Mouse (Mus musculus) lung, postnatal 0 days (tissue): ENCODE results near the gene Pex3.

ENCODE experiments used
- CTCF ChIP-seq: IDR thresholded peaks from 2 replicates; pipeline ENCODE4 v1.5.1; 2016; ENCODE audit warnings: antibody characterized with exemption, mild to moderate bottlenecking
- EP300 ChIP-seq: IDR thresholded peaks from 2 replicates; pipeline ENCODE4 v1.6.1; 2016; ENCODE audit warnings: antibody characterized with exemption, mild to moderate bottlenecking, control low read depth

DNA sequence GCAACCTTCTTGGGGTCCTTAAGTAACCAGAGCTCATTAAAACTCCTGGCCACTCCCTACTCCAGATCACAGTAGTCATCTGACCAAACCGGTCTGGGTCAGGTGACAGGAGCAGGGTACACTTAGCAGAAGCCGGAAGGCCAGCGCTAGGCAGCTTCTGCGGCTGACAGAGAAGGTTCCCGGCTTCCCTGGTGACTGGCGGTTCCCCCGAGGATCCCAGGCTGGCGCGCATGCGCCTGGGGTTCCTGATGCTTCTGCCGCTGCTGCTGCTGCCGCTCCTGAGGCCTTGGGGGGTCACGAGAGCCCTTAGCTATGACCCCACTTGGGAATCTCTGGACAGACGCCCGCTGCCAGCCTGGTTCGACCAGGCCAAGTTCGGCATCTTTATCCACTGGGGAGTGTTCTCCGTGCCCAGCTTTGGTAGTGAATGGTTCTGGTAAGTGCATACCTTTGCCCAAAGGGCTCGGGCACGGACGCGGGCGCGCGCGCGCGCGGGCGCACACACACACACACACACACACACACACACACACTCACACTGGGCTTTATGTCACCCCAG is 51.9 kb downstream of the Pex3 start:
- 0 out of 2 replicates have a peak, but pooled peaks have one; percentile 59 for TF ChIP-seq EP300
- TF ChIP-seq CTCF, result no peak
